Mouse (Mus musculus) common myeloid progenitor, adult 5-6 weeks (primary cell): Measurements from ENCODE around the gene Tal1. TPM values are rescaled to one million over a fixed set of nuclear protein-coding genes. Genes with fewer than 3 reads are reported as not detected.

ENCODE experiments used
- ATAC-seq: replicated peaks from 2 replicates; pipeline ENCODE4 v1.8.0; 2016; ENCODE audit warnings: low read depth, mild to moderate bottlenecking, moderate TSS enrichment, inconsistent platforms; ENCODE audit not compliant: poor library complexity, severe bottlenecking
- total RNA-seq: library from RNA; stranded (forward); fragments of 200-1000, 187-1606 nt; gene quantifications from 2 replicates; pipeline ENCODE4 v1.2.3, GENCODE M21; 2017

The Tal1 gene
- total RNA-seq, 1 experiment from 2014 or later: 47.6 TPM

GRCm38 (mm10) chr4:115063518-115064239 lies 7.5 kb downstream of the Tal1 start:
- ATAC-seq: peak; percentile 8; the same call in 1 of the 2 replicates

GRCm38 (mm10) chr4:115071668-115072067 lies 15.4 kb downstream of the Tal1 start:
- ATAC-seq: peak; percentile 40

- ATAC-seq: no peak
Observed at GRCm38 (mm10) chr4:115074789-115075188, 18.6 kb downstream of the Tal1 start.

GRCm38 (mm10) chr4:115075204-115075915 lies 19.1 kb downstream of the Tal1 start:
- peak; percentile 87 for ATAC-seq

GRCm38 (mm10) chr4:115078892-115079820 lies 22.9 kb downstream of the Tal1 start:
- ATAC-seq: no peak

GRCm38 (mm10) chr4:115079821-115080349 lies 23.7 kb downstream of the Tal1 start:
- no peak for ATAC-seq

- no peak for ATAC-seq
Observed at GRCm38 (mm10) chr4:115083031-115083430, 26.8 kb downstream of the Tal1 start.

- ATAC-seq: peak; percentile 70
Observed at GRCm38 (mm10) chr4:115085522-115086095, 29.4 kb downstream of the Tal1 start.

- ATAC-seq: no peak
Observed at GRCm38 (mm10) chr4:115086257-115086656, 30.0 kb downstream of the Tal1 start.

- no peak for ATAC-seq
Observed at GRCm38 (mm10) chr4:115086763-115087415, 30.7 kb downstream of the Tal1 start.

GRCm38 (mm10) chr4:115088611-115089338 lies 32.5 kb downstream of the Tal1 start, which contains the start of gene Pdzk1ip1:
Gene Pdzk1ip1 (plus strand): TSS chr4:115088708.
- peak; percentile 82 for ATAC-seq

- ATAC-seq: no peak
Observed at GRCm38 (mm10) chr4:115090592-115090991, 34.4 kb downstream of the Tal1 start.

GRCm38 (mm10) chr4:115091806-115092205 lies 35.6 kb downstream of the Tal1 start:
- ATAC-seq: no peak

- no peak for ATAC-seq
Observed at GRCm38 (mm10) chr4:115093331-115093864, 37.2 kb downstream of the Tal1 start.

GRCm38 (mm10) chr4:115094056-115094455 lies 37.8 kb downstream of the Tal1 start:
- ATAC-seq: no peak

- ATAC-seq: peak; percentile 71
Observed at GRCm38 (mm10) chr4:115095671-115096434, 39.6 kb downstream of the Tal1 start.

GRCm38 (mm10) chr4:115096435-115097145 lies 40.4 kb downstream of the Tal1 start:
- ATAC-seq: peak; percentile 29
